Comparison of ENCODE assay signal across 28 mouse cellular contexts in genomic region chr4:148033858-148034410, GRCm38 (mm10). TPM values are rescaled to one million over a fixed set of nuclear protein-coding genes. Genes with fewer than 3 reads are reported as not detected.
DNase-seq lines count a peak whose midpoint lies in the region; TF ChIP-seq lines count a peak whose summit lies in the region.
"Had no signal": no experiment of that assay in that cellular context is flagged by ENCODE, and none has a peak within 500 bp of the region (broad histone marks: within the 10 kb centered on the region; RNA-seq: fewer than 3 reads in every experiment).

No protein-coding gene starts in this region.

- H3K27ac ChIP-seq in layer of hippocampus, adult 2 months: 0 out of 2 replicates have a peak overlapping the region, but pooled peaks have one; percentile 1
- H3K27ac ChIP-seq: embryonic facial prominence, embryonic 15.5 days; hindbrain, embryonic 15.5 days; left cerebral cortex, adult 2 months; limb, embryonic 10.5 days; midbrain, embryonic 12.5 days; neural tube, embryonic 13.5 days had no signal

- DNase-seq in layer of hippocampus, adult 2 months (ENCODE audit: low spot score in 2 of 2): no peak
- DNase-seq in layer of hippocampus, adult 9-10 months (ENCODE audit: low spot score): no peak
- peak; percentile 91 for DNase-seq in R1 (ENCODE audit: low read depth, low spot score)
- peak; percentile 86 for DNase-seq in induced T-regulatory cell, adult 2 months (ENCODE audit: low read depth)
- no peak for DNase-seq in kidney, adult 8-10 months
- DNase-seq in lung, postnatal 14 days: no peak
- DNase-seq in embryo, embryonic 9.5 days (ENCODE audit: extremely low spot score): no peak
- DNase-seq in adrenal gland, adult 18-20 months (ENCODE audit: low spot score in 2 of 2): no peak
- DNase-seq: adrenal gland, postnatal 25 days; cerebellum, adult 11 months; cerebellum, postnatal 10 days; embryo, embryonic 11 days; heart, adult 18-20 months; heart, postnatal 36 days; kidney, adult 11 months; kidney, postnatal 14 days; layer of hippocampus, adult 9-11 months; liver, postnatal 0 days; thymus, postnatal 14 days had no signal

- TF ChIP-seq CTCF in layer of hippocampus, adult 2 months (conservative IDR thresholded peaks at IDR 0.05): no peak

- no peak overlapping the region for H3K4me3 ChIP-seq in layer of hippocampus, adult 2 months
- H3K4me3 ChIP-seq: embryonic facial prominence, embryonic 15.5 days; hindbrain, embryonic 15.5 days; left cerebral cortex, adult 2 months; limb, embryonic 10.5 days; midbrain, embryonic 12.5 days; neural tube, embryonic 13.5 days had no signal

RNA-seq across cellular contexts. Expression of gene Clcn6, which starts 4.7 kb away (rescaled TPM):
- 10 to 100 TPM; 77.0 to 77.6 TPM for total RNA-seq in layer of hippocampus, adult 2 months (2021)
- 10 to 100 TPM; 11.2 to 13.8 TPM for total RNA-seq in adrenal gland, adult 18-20 months (2021)

RNA-seq across cellular contexts. Expression of gene Mthfr, which starts 4.9 kb away (rescaled TPM):
- 10 to 100 TPM; 33.5 to 37.2 TPM for total RNA-seq in layer of hippocampus, adult 2 months (2021)
- total RNA-seq in adrenal gland, adult 18-20 months (2021): 10 to 100 TPM; 33.8 to 37.7 TPM

RNA-seq across cellular contexts. Expression of gene Nppa, which starts 33.4 kb away (rescaled TPM):
- total RNA-seq in layer of hippocampus, adult 2 months (2021): not detected
- total RNA-seq in adrenal gland, adult 18-20 months (2021): not detected
- total RNA-seq: adrenal gland, postnatal 25 days; left cerebral cortex, adult 2 months; liver, adult 2 months; monocyte, adult 5-6 weeks had no signal

RNA-seq across cellular contexts. Expression of gene Nppb, which starts 48.3 kb away (rescaled TPM):
- not detected for total RNA-seq in layer of hippocampus, adult 2 months (2021)
- total RNA-seq in adrenal gland, adult 18-20 months (2021): under 1 TPM in 1 of 2 experiments, not detected in 1; 0.42 TPM
- total RNA-seq: adrenal gland, postnatal 25 days; gastrocnemius, adult 8-10 months; left cerebral cortex, adult 2 months; liver, adult 2 months; monocyte, adult 5-6 weeks had no signal

RNA-seq across cellular contexts. Expression of gene Agtrap, which starts 53.9 kb away (rescaled TPM):
- total RNA-seq in layer of hippocampus, adult 2 months (2021): 1 to 10 TPM; 7.2 to 9.8 TPM
- total RNA-seq in adrenal gland, adult 18-20 months (2021): 10 to 100 TPM; 54.8 to 85.8 TPM

Comparison
In these comparisons a context has a peak if more than half of its experiments do, and no peak if none do; other contexts are left out.
1. DNase-seq: peak in R1 (single experiment) and induced T-regulatory cell, adult 2 months (single experiment); none in layer of hippocampus, adult 2 months (0 of 2), layer of hippocampus, adult 9-10 months (single experiment), kidney, adult 8-10 months (0 of 2), lung, postnatal 14 days (single experiment), embryo, embryonic 9.5 days (single experiment) and adrenal gland, adult 18-20 months (0 of 2).
2. RNA of gene Clcn6, which starts 4.7 kb away (total RNA-seq): 77.0 to 77.6 TPM in layer of hippocampus, adult 2 months; 11.2 to 13.8 TPM in adrenal gland, adult 18-20 months; every median in the first group is over 4 times any median in the second.